Comparison of ENCODE assay signal across 8 mouse cellular contexts in the genomic region with DNA sequence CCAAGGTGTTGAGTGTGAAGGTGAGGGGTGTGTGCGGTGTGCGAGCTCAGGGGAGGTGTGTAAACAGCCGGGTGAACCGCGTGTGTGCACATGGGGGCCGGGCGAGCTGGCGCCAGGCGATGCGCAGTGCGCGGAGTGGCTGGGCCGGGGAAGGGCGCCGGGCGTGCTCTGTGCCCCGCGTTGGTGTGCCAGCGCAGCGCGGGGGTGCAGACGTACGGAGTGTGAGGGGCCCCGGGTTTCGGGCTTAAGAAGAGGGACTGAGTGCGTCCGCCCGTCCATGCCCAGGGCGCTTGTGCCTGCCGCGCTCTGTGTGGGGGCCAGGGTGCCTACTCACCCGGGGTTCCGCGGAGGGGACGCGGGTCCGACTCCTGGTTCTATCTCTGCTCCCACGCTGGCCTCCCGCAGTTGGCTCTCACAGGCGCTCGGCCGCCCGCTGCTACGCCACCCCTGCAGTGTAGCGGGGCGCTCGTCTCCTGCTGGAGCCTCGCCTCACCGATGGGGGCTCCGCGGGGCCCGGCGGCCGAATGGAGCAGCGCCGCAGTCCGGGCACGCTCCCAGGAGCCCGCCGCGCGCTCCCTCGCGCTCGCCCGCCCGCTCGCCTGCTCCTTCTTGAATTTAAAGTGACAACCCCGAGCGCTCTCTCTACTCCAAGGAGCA. TPM values are rescaled to one million over a fixed set of nuclear protein-coding genes. Genes with fewer than 3 reads are reported as not detected.
A peak's percentile ranks its signal among the peaks of the same experiment; 100 is the strongest.
DNase-seq lines count a peak whose midpoint lies in the region; ATAC-seq lines count a peak whose summit lies in the region.
"Had no signal": no experiment of that assay in that cellular context is flagged by ENCODE, and none has a peak within 500 bp of the region (broad histone marks: within the 10 kb centered on the region; RNA-seq: fewer than 3 reads in every experiment).

No protein-coding gene starts in this region.

- peak overlapping the region; percentile 59 for H3K4me3 ChIP-seq in embryonic facial prominence, embryonic 15.5 days (replicated peaks)
- peak overlapping the region; percentile 55 for H3K4me3 ChIP-seq in hindbrain, embryonic 12.5 days
- H3K4me3 ChIP-seq in midbrain, embryonic 15.5 days, result peak overlapping the region; percentile 58

- WGBS in embryonic facial prominence, embryonic 15.5 days, result under 1% methylated on average over 61 of the region's 70 CpGs
- under 1% methylated on average over 70 of the region's 70 CpGs for WGBS in hindbrain, embryonic 12.5 days
- WGBS in midbrain, embryonic 15.5 days, result under 1% methylated on average over 70 of the region's 70 CpGs

- 0 out of 2 replicates have a peak overlapping the region, but pooled peaks have one; percentile 7 for H3K27ac ChIP-seq in embryonic facial prominence, embryonic 15.5 days (replicated peaks)
- no peak overlapping the region for H3K27ac ChIP-seq in hindbrain, embryonic 12.5 days
- H3K27ac ChIP-seq in midbrain, embryonic 15.5 days, result 0 out of 2 replicates have a peak overlapping the region, but pooled peaks have one; percentile 17

- peak overlapping the region; percentile 99 for H3K4me2 ChIP-seq in embryonic facial prominence, embryonic 15.5 days (replicated peaks)
- peak overlapping the region; percentile 96 for H3K4me2 ChIP-seq in hindbrain, embryonic 12.5 days (replicated peaks)
- peak overlapping the region; percentile 99 for H3K4me2 ChIP-seq in midbrain, embryonic 15.5 days

- peak; percentile 58 for DNase-seq in R1 (ENCODE audit: low read depth, low spot score)
- DNase-seq in adrenal gland, postnatal 25 days, result peak; percentile 68
- peak; percentile 69 to 82 for DNase-seq in left cerebral cortex, postnatal 36 days (ENCODE audit: low spot score in 2 of 2)
- DNase-seq in testis, postnatal 14 days (ENCODE audit: low spot score), result peak; percentile 15

- H3K9me3 ChIP-seq in embryonic facial prominence, embryonic 15.5 days (replicated peaks), result no peaks in the 10 kb centered on the region
- H3K9me3 ChIP-seq in hindbrain, embryonic 12.5 days (replicated peaks), result no peaks in the 10 kb centered on the region
- no peaks in the 10 kb centered on the region for H3K9me3 ChIP-seq in midbrain, embryonic 15.5 days

- ATAC-seq in embryonic facial prominence, embryonic 15.5 days (ENCODE audit: insufficient number of reproducible peaks, low FRiP score, low TSS enrichment, low read depth), result peak; percentile 44
- peak; percentile 79 for ATAC-seq in hindbrain, embryonic 12.5 days (ENCODE audit: low FRiP score)
- ATAC-seq in midbrain, embryonic 15.5 days (replicated peaks), result peak; percentile 81

- no peaks in the 10 kb centered on the region for H3K36me3 ChIP-seq in embryonic facial prominence, embryonic 15.5 days
- no peaks in the 10 kb centered on the region for H3K36me3 ChIP-seq in hindbrain, embryonic 12.5 days
- no peaks in the 10 kb centered on the region for H3K36me3 ChIP-seq in midbrain, embryonic 15.5 days (replicated peaks)

- peaks cover 18% of the 10 kb centered on the region for H3K4me1 ChIP-seq in embryonic facial prominence, embryonic 15.5 days
- H3K4me1 ChIP-seq in hindbrain, embryonic 12.5 days, result peaks cover 8% of the 10 kb centered on the region
- peaks cover 13% of the 10 kb centered on the region for H3K4me1 ChIP-seq in midbrain, embryonic 15.5 days

- intact Hi-C loops in left cerebral cortex, postnatal 36 days (cut with DNase I), result loop anchor here (2.0 kb wide), 1 partner anchor 80 kb away; no protein-coding TSS in a partner anchor

- peak overlapping the region; percentile 37 for H3K9ac ChIP-seq in embryonic facial prominence, embryonic 15.5 days
- peak overlapping the region; percentile 64 for H3K9ac ChIP-seq in hindbrain, embryonic 12.5 days
- H3K9ac ChIP-seq in midbrain, embryonic 15.5 days, result peak overlapping the region; percentile 53

- peaks cover 17% of the 10 kb centered on the region for H3K27me3 ChIP-seq in embryonic facial prominence, embryonic 15.5 days
- H3K27me3 ChIP-seq in hindbrain, embryonic 12.5 days, result peaks cover 50% of the 10 kb centered on the region
- peaks cover 31% of the 10 kb centered on the region for H3K27me3 ChIP-seq in midbrain, embryonic 15.5 days (replicated peaks)

RNA-seq across cellular contexts. Expression of a gene that starts 0.5 kb away (rescaled TPM):
- 62.2 and 66.7 TPM in 2 replicates for total RNA-seq in adrenal gland, postnatal 25 days (2021)
- polyA plus RNA-seq in embryonic facial prominence, embryonic 15.5 days (2015; fragmentation: Nextera tagmentation; extraction: Ambion mirVana), result 1.5 and 1.7 TPM in 2 replicates
- polyA plus RNA-seq in hindbrain, embryonic 12.5 days (2016; fragmentation: Nextera tagmentation; extraction: Ambion mirVana), result 1.5 and 1.7 TPM in 2 replicates
- total RNA-seq in left cerebral cortex, postnatal 36 days (2021), result 10 to 100 TPM; 35.2 to 38.8 TPM
- polyA plus RNA-seq in midbrain, embryonic 15.5 days (2015; fragmentation: Nextera tagmentation; extraction: Ambion mirVana), result 3.6 and 4.3 TPM in 2 replicates

RNA-seq across cellular contexts. Expression of a gene that starts 21.7 kb away (rescaled TPM):
- 22.0 and 34.8 TPM in 2 replicates for total RNA-seq in adrenal gland, postnatal 25 days (2021)
- polyA plus RNA-seq in embryonic facial prominence, embryonic 15.5 days (2015; fragmentation: Nextera tagmentation; extraction: Ambion mirVana), result not detected in 2 replicates
- polyA plus RNA-seq in hindbrain, embryonic 12.5 days (2016; fragmentation: Nextera tagmentation; extraction: Ambion mirVana), result not detected in 2 replicates
- total RNA-seq in left cerebral cortex, postnatal 36 days (2021), result not detected
- polyA plus RNA-seq in midbrain, embryonic 15.5 days (2015; fragmentation: Nextera tagmentation; extraction: Ambion mirVana), result not detected in 2 replicates
- polyA plus RNA-seq: frontal cortex, adult 2 months had no signal

RNA-seq across cellular contexts. Expression of a gene that starts 33.5 kb away (rescaled TPM):
- total RNA-seq in adrenal gland, postnatal 25 days (2021), result 488 and 620 TPM in 2 replicates
- polyA plus RNA-seq in embryonic facial prominence, embryonic 15.5 days (2015; fragmentation: Nextera tagmentation; extraction: Ambion mirVana), result 20.1 and 20.2 TPM in 2 replicates
- 24.8 and 25.2 TPM in 2 replicates for polyA plus RNA-seq in hindbrain, embryonic 12.5 days (2016; fragmentation: Nextera tagmentation; extraction: Ambion mirVana)
- total RNA-seq in left cerebral cortex, postnatal 36 days (2021), result 10 to 100 TPM; 73.3 TPM
- polyA plus RNA-seq in midbrain, embryonic 15.5 days (2015; fragmentation: Nextera tagmentation; extraction: Ambion mirVana), result 26.6 and 30.5 TPM in 2 replicates

RNA-seq across cellular contexts. Expression of a gene that starts 37.5 kb away (rescaled TPM):
- 26.8 and 30.4 TPM in 2 replicates for total RNA-seq in adrenal gland, postnatal 25 days (2021)
- 47.4 and 50.5 TPM in 2 replicates for polyA plus RNA-seq in embryonic facial prominence, embryonic 15.5 days (2015; fragmentation: Nextera tagmentation; extraction: Ambion mirVana)
- 15.3 and 16.4 TPM in 2 replicates for polyA plus RNA-seq in hindbrain, embryonic 12.5 days (2016; fragmentation: Nextera tagmentation; extraction: Ambion mirVana)
- under 1 TPM; 0.32 to 0.86 TPM for total RNA-seq in left cerebral cortex, postnatal 36 days (2021)
- polyA plus RNA-seq in midbrain, embryonic 15.5 days (2015; fragmentation: Nextera tagmentation; extraction: Ambion mirVana), result 5.1 and 5.5 TPM in 2 replicates

Comparison
In these comparisons a context has a peak if more than half of its experiments do, and no peak if none do; other contexts are left out.
1. DNase-seq: peak in every context shown above with its lines; median percentile 76 in left cerebral cortex, postnatal 36 days; 68 in adrenal gland, postnatal 25 days; 58 in R1; 15 in testis, postnatal 14 days.